Mouse (Mus musculus) 3T3-L1 (cell line): Measurements from ENCODE around the gene Uhrf1.

ENCODE experiments used
- DNase-seq: peaks from one replicate; pipeline ENCODE4 v3.0.0-alpha.2; 2015; ENCODE audit warnings: low read depth, low spot score

The Uhrf1 gene

GRCm38 (mm10) chr17:56298238-56298637 is 4.9 kb upstream of the Uhrf1 start:
- DNase-seq: no peak

- no peak for DNase-seq
These were observed 2.9 kb upstream of the Uhrf1 start, which contains the start of gene Arrdc5 for GRCm38 (mm10) chr17:56300186-56300585. Arrdc5 (minus strand) TSS chr17:56300286.

DNA sequence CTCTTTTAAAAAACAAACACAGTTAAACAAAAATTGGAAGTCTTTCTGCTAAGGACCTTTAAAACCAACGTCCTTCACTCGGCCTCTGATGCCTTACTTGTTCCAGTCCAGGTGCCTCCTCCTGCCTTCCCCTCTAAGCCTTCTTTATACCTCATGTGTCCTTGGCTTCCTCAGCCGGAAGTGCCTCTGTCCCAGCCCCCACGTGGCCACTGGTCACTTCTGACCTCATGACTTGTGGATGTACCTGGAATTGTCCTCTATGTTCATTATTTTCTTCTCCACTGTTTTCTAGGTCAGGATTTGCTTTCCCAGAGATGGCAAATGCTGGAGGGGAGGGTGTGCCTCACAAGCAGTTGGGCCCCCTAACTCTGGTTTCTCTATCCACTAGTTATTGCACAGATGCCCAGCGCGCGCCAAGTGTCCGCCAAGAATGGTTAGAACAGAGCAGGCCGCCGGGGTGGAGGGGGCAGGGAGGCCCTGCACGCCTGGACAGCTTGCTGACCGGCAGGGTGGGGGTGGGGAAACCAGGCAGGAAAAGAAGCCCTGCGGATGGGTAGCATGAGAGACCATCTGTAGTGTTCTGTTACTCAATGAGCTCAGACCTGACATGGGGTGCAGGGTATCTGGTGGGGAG is 641 bp upstream of the Uhrf1 start:
- no peak for DNase-seq

DNA sequence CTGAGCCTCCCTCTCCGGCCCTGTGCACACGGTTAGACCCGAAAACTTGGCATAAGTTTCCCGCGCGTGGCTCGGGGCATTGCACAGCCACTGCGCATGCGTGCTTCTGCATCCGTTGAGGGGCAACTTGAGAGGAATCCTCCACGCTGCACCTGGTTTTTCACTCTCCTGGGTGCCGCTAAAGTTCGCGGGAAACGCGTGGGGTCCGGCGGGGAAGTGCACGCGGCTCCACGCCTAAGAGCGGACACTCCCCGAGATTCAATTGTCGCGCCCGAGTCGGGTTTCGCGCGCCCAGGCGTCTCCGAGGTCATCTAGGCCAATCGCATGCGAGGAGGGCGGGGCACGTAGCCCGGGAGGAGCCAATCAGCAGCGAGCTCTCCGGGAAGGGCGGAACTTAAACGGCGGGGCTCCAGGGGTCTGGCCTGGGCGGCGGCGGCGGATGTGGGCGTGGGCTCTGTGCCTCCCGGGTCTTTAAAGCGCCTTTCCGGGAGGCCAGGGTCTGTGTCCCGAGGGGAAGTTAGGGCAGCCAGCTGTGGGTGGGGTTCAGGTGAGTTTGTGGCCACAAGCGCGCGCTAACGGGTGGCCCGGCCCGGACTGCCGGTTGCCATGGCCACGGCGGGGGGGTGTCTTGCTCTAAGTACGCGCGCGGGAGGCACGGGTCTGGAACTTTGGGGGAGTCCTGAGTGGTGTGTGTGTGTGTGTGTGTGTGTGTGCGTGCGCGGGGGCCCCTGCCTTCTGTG is 896 bp downstream of the Uhrf1 start:
- DNase-seq: peak; percentile 96

DNA sequence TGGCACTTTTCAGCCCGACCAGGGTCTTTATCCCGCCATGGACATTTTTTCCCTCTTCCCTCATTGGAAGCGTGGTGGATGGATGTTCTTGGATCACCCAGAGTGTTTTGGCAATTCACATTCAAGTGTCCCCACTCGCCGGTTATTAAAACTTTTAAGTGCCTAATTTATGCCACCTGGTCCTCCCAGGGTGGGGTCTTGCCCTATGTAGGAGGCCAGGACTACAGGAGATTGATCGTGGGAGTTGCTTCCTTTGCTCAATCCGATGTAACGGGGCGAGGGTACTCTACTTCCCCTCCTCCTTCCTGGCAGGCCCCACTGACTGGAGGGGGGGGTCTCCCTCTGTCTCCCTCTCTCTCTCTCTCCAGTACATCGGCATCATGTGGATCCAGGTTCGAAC is 1.6 kb downstream of the Uhrf1 start:
- no peak for DNase-seq

DNA sequence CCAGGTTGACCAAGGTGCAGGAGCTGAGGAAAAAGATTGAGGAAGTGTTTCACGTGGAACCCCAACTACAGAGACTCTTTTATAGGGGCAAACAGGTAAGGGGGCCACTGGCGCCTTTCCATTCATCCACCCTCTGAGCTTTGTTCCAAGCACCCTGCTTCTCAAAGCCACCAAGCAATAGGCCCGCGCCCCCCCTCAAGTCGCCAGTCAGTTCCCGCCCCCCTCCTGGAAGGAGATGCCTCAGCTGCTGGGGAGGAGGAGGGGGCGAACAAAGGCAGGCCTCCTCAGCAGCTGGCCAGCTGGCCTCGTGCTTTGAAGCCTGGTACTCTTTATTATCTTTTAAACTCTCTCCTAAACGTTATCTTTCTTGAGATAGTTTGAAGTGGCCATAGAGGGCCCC is 2.0 kb downstream of the Uhrf1 start:
- DNase-seq: no peak

- DNase-seq: no peak
These were observed 2.7 kb downstream of the Uhrf1 start for GRCm38 (mm10) chr17:56305826-56306225.

DNA sequence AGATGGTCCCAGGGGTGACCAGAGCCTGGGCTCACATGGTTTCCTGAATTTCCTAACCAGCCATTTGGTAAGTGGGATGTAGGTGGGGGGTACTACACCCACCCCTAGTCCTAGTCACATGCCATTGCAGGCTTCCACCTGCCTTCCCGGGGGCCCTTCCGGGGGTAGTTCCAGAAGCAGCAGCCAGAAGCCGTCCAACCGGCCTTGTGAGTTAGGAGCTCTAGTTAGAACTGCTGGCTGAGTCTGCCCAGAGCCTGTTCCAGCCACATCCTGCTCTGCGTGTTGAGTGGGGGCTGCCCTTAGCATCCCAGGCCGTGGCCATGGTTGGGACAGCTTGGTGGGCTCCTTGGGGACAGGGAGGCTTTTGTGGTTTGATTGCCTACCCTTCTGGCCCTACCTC is 5.0 kb downstream of the Uhrf1 start:
- DNase-seq: no peak

DNA sequence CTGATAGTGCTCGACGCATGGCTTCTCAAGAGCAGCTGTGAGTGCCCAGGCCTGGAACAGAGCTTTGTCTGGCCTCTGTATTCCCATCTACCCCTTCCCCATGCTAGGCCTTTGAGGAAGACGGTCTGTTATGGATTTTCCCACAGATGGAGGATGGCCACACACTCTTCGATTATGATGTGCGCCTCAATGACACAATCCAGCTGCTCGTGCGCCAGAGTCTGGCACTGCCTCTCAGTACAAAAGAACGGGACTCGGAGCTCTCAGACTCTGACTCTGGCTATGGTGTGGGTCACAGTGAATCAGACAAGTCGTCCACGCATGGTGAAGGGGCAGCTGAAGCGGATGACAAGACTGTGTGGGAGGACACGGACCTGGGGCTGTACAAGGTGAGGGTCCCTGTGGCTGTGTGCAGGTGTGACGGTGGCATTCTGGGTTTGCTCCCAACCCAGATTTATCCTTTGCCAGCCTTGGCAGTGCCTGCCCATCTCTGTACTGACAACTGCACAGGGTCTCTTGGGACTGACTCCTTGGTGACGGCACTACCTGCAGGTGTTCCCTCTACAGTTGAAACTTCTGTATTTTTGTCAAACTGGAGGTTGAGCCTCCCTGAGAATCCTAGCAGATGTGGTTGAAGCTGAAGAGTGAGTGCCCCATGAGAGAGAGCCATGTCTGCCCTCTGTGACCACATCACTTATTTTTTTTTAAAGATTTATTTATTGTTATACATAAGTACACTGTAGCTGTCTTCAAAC is 6.2 kb downstream of the Uhrf1 start:
- DNase-seq: no peak

DNA sequence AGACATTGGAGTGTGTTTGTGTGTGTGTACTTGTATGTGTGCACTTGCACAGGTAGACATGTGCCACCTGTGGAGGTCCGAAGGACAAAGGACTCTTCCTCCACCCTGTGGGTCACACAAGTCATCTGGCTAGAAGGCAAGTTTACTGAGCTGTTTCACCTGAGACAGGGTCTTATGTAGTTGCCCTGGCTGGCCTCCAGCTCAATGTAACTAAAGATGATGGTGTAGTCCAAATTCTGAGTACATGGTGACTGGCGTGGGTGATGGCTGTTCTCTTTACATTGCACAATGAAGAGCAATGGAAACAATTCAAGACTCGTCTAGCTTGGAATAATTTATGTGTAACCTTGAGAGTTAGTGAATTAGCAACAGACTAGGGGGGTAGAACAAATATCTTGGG is 21.3 kb downstream of the Uhrf1 start:
- peak; percentile 23 for DNase-seq

DNA sequence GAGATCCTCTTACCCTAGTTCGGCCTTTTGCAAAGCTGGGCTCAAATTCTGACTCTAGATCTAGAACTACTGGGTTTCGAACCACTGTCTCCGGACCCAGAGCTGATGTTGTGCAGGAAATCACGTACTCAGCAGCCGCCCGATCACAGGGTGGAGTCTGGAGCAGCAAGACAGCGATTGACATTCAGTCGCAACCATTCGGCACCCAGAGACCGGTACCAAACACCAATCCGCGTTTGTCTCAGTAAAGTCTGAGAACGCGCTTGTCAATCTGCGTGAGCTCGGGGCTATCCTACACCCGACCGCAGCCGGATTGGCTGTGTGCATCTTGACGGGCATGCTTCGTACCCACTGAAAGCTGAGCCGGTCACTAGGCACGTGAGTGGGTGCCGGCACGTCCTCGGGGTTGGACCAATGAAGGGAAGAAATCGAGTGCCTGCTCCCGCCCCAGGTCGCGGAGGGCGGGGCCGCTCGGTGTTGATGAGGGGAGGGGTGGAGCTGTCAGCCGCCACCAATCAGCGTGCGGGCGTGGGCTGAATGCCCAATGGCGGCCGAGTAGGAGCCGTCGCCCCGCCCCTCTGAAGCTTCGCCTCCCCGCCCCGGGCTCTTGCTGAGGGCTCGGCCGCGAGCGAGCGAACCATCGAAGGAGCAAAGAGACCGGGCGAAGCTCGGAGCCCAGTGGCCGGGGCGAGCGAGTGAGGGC is 22.5 kb downstream of the Uhrf1 start, which contains the start of gene Kdm4b:
Gene Kdm4b (plus strand): TSS at position 613 of the 703 bp plus-strand sequence.
- peak; percentile 100 for DNase-seq

DNA sequence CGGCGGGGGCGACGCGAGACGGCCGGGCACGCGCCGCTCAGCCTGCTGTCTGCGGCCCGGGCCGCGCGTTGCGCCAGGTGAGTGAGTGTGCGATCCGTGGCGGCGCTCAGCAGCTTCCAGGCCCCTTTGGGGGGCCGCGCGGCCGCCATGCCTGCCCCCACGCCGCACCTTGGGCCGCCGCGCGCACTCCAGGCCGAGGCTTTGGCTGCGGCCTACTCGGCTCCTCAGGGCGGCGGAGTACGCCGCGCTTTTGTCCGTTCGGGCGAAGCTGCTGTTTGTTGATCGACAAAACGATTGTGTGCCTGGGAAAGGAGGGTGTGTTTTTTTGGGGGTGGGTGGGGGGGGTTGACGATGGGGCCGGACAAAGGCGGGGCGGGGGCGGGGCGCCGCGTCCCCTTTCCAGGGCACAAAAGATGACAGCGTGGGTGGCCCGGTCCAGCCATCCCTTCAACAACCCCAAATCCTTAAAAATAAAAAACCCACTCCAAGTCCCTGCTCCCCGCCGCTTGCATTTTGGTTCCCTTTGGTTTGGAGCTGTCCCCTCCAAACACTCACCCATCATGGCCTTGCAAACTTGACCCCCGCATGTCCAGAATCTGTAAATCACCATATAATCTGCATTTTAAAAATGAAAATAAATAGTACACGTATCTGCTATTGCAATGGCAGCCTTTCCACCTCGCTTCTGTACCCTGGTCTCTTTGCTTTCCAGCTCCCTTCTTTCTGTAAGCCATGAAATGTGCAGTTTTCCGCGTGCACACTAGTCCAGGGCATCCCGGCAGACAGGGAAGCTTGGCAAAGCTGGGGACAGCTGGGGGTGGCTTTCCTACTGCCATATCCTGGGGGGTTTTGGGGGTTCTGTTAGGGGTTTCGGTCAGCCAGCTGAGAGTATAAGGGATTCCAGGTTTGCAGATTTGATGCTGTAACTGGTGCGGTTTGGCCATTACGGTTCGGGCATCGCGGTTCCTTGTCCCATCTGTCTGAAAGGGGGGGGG is 23.3 kb downstream of the Uhrf1 start:
- peak; percentile 42 for DNase-seq

DNA sequence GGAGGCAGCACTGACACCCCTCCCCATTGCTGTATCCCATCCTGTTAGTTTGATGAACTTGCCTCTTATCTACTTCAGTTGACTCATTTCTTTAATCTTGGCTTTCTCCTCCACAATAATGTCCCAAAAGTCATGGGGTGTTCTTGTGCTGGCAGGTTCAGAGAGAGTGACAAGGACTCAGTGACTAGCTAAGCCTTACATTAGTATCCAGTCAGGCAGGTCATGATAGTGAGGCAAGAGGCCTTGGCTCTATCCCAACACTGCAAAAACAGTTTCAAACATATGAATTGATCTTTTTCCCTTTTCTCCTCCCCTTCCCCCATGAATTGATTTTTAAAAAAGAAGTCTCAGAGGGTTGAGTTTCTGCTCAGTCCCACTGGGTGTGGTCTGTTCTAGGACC is 26.1 kb downstream of the Uhrf1 start:
- no peak for DNase-seq

DNA sequence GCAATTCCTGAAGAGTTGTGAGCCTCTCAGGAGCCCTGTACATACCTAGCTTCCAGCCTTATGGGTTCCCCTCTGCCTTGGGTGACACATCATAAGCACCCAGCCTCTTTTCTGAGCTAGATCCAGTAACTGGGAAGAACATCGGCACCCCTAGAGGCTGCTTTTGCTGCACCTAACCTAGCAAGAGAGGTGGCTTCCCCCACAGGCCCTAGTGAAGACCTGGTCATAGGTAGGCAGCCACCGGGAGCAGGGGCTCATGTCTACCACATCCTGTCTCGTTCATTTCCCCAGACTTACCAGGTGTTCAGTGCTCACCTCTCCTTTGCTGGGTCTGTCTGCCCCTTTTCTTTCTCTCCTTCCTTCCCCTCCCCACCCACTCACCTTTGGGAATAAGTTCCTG is 27.2 kb downstream of the Uhrf1 start:
- DNase-seq: peak; percentile 44

DNA sequence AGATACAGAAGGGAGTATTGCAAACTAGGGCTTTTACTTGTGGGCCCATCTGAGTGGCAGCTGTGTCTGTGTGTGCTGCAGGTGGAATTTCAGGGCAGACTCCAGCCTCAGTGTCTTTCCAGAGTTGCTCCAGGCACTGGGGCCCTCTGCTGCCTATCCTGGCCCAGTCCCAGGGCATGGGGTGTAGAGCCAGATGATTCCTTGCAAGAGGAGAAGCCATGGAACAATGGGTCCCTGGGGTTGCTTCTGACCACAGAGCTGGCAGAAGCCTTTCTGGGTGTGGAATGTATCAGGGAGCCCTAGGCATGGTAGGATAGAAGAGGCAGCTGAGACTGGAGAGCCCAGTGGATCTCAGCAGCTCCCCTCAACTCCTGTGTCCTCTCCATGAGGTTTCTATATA is 28.1 kb downstream of the Uhrf1 start:
- peak; percentile 94 for DNase-seq

DNA sequence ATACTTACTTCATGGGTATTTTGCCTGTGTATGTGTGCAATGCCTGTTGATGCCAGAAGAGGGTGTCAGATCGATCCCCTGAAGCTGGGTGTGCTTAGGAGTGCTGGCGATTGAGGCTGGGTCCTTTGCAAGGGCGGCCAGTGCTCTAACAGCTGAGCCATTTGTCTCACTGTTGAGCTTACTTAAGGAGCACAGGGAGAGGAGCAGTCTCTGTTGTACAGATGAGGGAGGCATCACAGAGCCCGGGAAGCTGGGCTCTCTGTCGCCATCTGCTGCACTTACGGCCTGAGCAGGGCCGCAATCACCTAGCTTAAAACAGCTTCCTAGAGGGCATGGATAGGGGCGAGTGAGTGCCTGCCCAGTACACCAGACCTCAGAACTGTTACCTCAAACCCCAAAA is 29.9 kb downstream of the Uhrf1 start:
- peak; percentile 50 for DNase-seq

DNA sequence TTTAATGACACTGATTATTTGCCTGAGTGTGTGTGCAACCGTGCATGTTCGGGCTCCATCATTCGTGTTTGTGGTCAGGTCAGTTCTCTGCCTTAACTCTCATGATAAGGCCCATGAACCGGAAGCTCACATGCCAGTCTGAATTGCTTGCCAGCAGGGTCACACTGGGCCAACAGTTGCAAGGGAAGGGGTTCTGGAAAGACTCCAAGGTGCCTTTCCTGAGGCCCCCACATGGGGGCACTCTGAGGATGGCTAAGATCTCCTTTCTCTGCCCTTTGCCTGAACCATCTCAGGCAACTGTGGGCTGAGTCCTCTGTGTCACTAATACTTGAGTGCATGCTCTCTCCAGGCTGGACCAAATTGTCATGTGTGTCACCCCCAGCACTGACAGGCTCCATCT is 34.1 kb downstream of the Uhrf1 start:
- peak; percentile 68 for DNase-seq

GRCm38 (mm10) chr17:56337791-56338190 is 34.7 kb downstream of the Uhrf1 start:
- no peak for DNase-seq

- peak; percentile 48 for DNase-seq
These were observed 35.8 kb downstream of the Uhrf1 start for GRCm38 (mm10) chr17:56338909-56339308.

GRCm38 (mm10) chr17:56340717-56341116 is 37.6 kb downstream of the Uhrf1 start:
- no peak for DNase-seq

DNA sequence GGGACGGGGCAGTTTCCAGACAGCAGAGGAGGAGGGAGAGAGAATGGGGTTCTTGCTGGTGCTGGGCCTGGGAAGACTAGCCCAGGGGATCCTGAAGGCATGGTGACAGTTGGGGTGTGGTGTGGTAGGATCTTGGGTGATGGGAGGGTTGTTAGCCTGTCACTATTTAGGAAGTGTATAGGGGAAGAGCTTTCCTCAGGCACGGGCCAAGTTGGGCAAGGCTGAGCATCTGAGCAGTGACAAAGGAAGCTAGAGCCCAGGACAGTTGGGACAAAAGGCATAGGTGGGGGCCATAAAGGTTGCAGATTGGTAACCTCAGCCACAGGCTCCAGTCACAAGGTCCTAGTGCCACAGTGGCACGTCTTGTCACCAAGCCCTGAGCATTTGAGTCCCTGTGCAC is 40.3 kb downstream of the Uhrf1 start:
- DNase-seq: no peak
